In the genomic region with DNA sequence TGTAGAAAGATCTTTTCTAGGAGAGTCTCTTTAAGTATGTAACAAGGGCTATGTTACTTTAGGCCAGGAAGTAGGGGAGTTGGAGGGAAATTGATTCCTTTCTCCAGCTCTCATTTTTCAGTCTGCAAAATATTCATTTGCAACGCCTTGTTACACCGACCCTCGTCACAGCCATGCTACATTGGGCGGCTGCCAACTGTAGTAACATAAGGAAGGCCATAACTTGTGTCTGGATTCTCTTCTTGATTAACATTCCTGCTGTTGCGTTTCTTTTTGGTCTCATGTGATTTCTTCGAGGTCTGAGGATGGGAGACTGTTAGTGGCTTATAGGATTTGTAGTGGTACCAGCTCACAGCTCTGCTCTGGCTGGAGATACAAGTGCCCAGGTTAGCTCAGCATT, we compare ENCODE assay signal across 9 mouse cellular contexts. TPM values are rescaled to one million over a fixed set of nuclear protein-coding genes. Genes with fewer than 3 reads are reported as not detected.
DNase-seq lines count a peak whose midpoint lies in the region; ATAC-seq and TF ChIP-seq lines count a peak whose summit lies in the region.
"Had no signal": no experiment of that assay in that cellular context is flagged by ENCODE, and none has a peak within 500 bp of the region (broad histone marks: within the 10 kb centered on the region; RNA-seq: fewer than 3 reads in every experiment).

No protein-coding gene starts in this region.

- no peak for TF ChIP-seq POLR2A in heart, adult 2 months (IDR thresholded peaks at IDR 0.05; ENCODE audit: insufficient read depth, low read depth, low read length)

- H3K4me1 ChIP-seq in heart, embryonic 12.5 days (replicated peaks), result peaks cover 42% of the 10 kb centered on the region
- peaks cover 1% of the 10 kb centered on the region for H3K4me1 ChIP-seq in heart, adult 2 months (ENCODE audit: control insufficient read depth, insufficient read depth, low read length)
- peaks cover 19% of the 10 kb centered on the region for H3K4me1 ChIP-seq in embryonic facial prominence, embryonic 12.5 days
- H3K4me1 ChIP-seq in limb, embryonic 13.5 days, result peaks cover 45% of the 10 kb centered on the region

- no peak overlapping the region for H3K9ac ChIP-seq in heart, embryonic 12.5 days
- no peak overlapping the region for H3K9ac ChIP-seq in heart, adult 2 months (ENCODE audit: low read depth, low read length)
- H3K9ac ChIP-seq in embryonic facial prominence, embryonic 12.5 days, result no peak overlapping the region
- H3K9ac ChIP-seq in limb, embryonic 13.5 days, result no peak overlapping the region

- ATAC-seq in heart, embryonic 12.5 days (ENCODE audit: insufficient number of reproducible peaks, low FRiP score), result no peak
- ATAC-seq in embryonic facial prominence, embryonic 12.5 days (ENCODE audit: insufficient number of reproducible peaks, insufficient read depth, low FRiP score, low TSS enrichment), result no peak
- ATAC-seq in limb, embryonic 13.5 days (ENCODE audit: low FRiP score, low read depth), result peak; percentile 6; the same call in 1 of the 2 replicates
- ATAC-seq in frontal cortex, adult (ENCODE audit: low TSS enrichment), result no peak

- peak overlapping the region; percentile 31 for H3K4me3 ChIP-seq in heart, embryonic 12.5 days
- no peak overlapping the region for H3K4me3 ChIP-seq in heart, adult 2 months
- 0 out of 2 replicates have a peak overlapping the region, but pooled peaks have one; percentile 56 for H3K4me3 ChIP-seq in embryonic facial prominence, embryonic 12.5 days
- peak overlapping the region; percentile 63 for H3K4me3 ChIP-seq in limb, embryonic 13.5 days

- TF ChIP-seq EP300 in heart, adult 2 months (IDR thresholded peaks at IDR 0.05; ENCODE audit: insufficient read depth, low read depth, low read length), result no peak

- no peaks in the 10 kb centered on the region for H3K9me3 ChIP-seq in heart, embryonic 12.5 days (replicated peaks)
- no peaks in the 10 kb centered on the region for H3K9me3 ChIP-seq in embryonic facial prominence, embryonic 12.5 days
- no peaks in the 10 kb centered on the region for H3K9me3 ChIP-seq in limb, embryonic 13.5 days

- WGBS in heart, embryonic 12.5 days, result 47% methylated on average over 6 of the region's 6 CpGs
- WGBS in heart, adult 2 months, result 46% methylated on average over 6 of the region's 6 CpGs
- WGBS in embryonic facial prominence, embryonic 12.5 days, result 35% methylated on average over 6 of the region's 6 CpGs
- 19% methylated on average over 6 of the region's 6 CpGs for WGBS in limb, embryonic 13.5 days

- peak overlapping the region; percentile 59 for H3K4me2 ChIP-seq in heart, embryonic 12.5 days
- peak overlapping the region; percentile 73 for H3K4me2 ChIP-seq in embryonic facial prominence, embryonic 12.5 days (replicated peaks)
- H3K4me2 ChIP-seq in limb, embryonic 13.5 days (replicated peaks), result peak overlapping the region; percentile 82

- H3K27me3 ChIP-seq in heart, embryonic 12.5 days (replicated peaks), result 0 out of 2 replicates have a peak, but pooled peaks cover 7% of the 10 kb centered on the region
- no peaks in the 10 kb centered on the region for H3K27me3 ChIP-seq in heart, adult 2 months (ENCODE audit: control insufficient read depth, insufficient read depth, low read length)
- 0 out of 2 replicates have a peak, but pooled peaks cover 18% of the 10 kb centered on the region for H3K27me3 ChIP-seq in embryonic facial prominence, embryonic 12.5 days
- H3K27me3 ChIP-seq in limb, embryonic 13.5 days, result peaks cover 24% of the 10 kb centered on the region; the same call in 1 of the 2 replicates

- no peak for TF ChIP-seq CTCF in heart, adult 2 months (IDR thresholded peaks at IDR 0.05)

- intact Hi-C loops in heart, adult 2 months (cut with DNase I), result no loop called here
- intact Hi-C loops in left cerebral cortex, postnatal 4 days (cut with DNase I), result loop anchor here (10.0 kb wide), 1 partner anchor 119 kb away; no protein-coding TSS in a partner anchor
- intact Hi-C loops in left cerebral cortex, postnatal 36 days (cut with DNase I), result loop anchor here (10.0 kb wide), 1 partner anchor 119 kb away; no protein-coding TSS in a partner anchor

- no peaks in the 10 kb centered on the region for H3K79me2 ChIP-seq in heart, adult 2 months (replicated peaks; ENCODE audit: control insufficient read depth, insufficient read depth, low read length)

- peak overlapping the region; percentile 16 for H3K27ac ChIP-seq in heart, embryonic 12.5 days (ENCODE audit: poor library complexity, severe bottlenecking)
- H3K27ac ChIP-seq in heart, adult 2 months, result no peak overlapping the region
- peak overlapping the region; percentile 69 for H3K27ac ChIP-seq in embryonic facial prominence, embryonic 12.5 days
- H3K27ac ChIP-seq in limb, embryonic 13.5 days, result peak overlapping the region; percentile 83

- DNase-seq in heart, adult 2 months, result no peak
- peak; percentile 24 for DNase-seq in left cerebral cortex, postnatal 4 days
- DNase-seq in left cerebral cortex, postnatal 36 days (ENCODE audit: low spot score in 2 of 2), result no peak
- DNase-seq in layer of hippocampus, adult 9-11 months, result no peak
- DNase-seq: gastrocnemius, postnatal 25 days had no signal

- 0 out of 2 replicates have a peak, but pooled peaks cover 3% of the 10 kb centered on the region for H3K36me3 ChIP-seq in heart, embryonic 12.5 days
- peaks cover 4% of the 10 kb centered on the region; the same call in 1 of the 2 replicates for H3K36me3 ChIP-seq in heart, adult 2 months (ENCODE audit: control insufficient read depth, insufficient read depth, low read length)
- H3K36me3 ChIP-seq in embryonic facial prominence, embryonic 12.5 days, result no peaks in the 10 kb centered on the region
- 0 out of 2 replicates have a peak, but pooled peaks cover 3% of the 10 kb centered on the region for H3K36me3 ChIP-seq in limb, embryonic 13.5 days

RNA-seq across cellular contexts. Expression of gene Tmem164, which starts 4.5 kb away (rescaled TPM):
- polyA plus RNA-seq in heart, embryonic 12.5 days (2016; fragmentation: Nextera tagmentation; extraction: Ambion mirVana), result 73.7 and 75.2 TPM in 2 replicates
- total RNA-seq in heart, adult 2 months (2021), result 10 to 100 TPM; 14.3 to 27.2 TPM
- polyA plus RNA-seq in heart, adult 2 months (2012; rRNA removed), result 16.3 and 28.6 TPM in 2 replicates
- total RNA-seq in left cerebral cortex, postnatal 4 days (2021), result 10 to 100 TPM; 40.4 to 45.7 TPM
- 10 to 100 TPM; 28.0 to 29.9 TPM for total RNA-seq in left cerebral cortex, postnatal 36 days (2021)
- polyA plus RNA-seq in embryonic facial prominence, embryonic 12.5 days (2016; fragmentation: Nextera tagmentation; extraction: Ambion mirVana), result 79.5 and 84.0 TPM in 2 replicates
- 65.5 and 69.9 TPM in 2 replicates for polyA plus RNA-seq in limb, embryonic 13.5 days (2015; fragmentation: Nextera tagmentation; extraction: Ambion mirVana)
